Mouse (Mus musculus) lung, postnatal 4 days (tissue): Measurements from ENCODE around the gene Cdh6.

ENCODE experiments used
- DNase-seq, 2 experiments: peaks; one replicate each; pipeline ENCODE4 v3.0.0; 2021

Cdh6 gene

DNA sequence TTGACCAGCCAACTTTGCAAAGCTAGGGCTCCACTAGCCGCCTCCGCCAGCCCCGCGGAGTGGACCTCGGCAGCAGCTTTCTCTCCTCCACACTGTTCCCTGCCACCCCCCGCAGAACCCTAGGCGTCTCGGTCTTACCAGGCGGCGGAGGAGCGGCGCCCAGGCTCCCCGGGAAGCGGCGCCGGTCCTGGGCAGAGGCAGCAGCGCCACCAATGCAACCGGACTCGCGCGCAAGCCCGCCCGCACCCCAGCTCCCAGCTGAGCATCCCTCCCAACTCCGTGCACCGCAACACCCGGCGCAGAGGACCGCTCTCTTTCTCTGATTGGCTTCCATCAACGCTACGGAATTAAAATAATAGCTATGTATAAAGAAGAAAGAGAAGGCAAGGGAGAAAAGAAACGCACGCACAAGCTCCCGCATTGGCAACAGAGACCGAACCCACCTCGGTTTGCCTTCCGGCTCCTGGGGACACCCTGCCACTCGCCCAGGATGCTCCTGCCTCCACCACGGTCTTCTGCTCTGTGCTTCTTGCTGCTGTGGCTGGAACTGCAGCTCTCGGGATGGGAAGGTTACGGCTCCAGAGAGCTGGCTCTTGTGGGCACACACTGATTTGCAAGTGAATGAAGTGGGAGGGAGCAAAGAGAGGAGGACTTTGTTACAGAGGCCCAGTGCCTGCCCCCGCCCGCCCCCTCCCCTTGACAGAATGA lies at the start of gene Cdh6:
Gene Cdh6 (minus strand): TSS at position 605 of the 708 bp plus-strand sequence.
- peak; percentile 20 to 28 for DNase-seq

- DNase-seq = no peak
These were observed 46.4 kb upstream of the Cdh6 start for GRCm38 (mm10) chr15:13219727-13220454.

GRCm38 (mm10) chr15:13217800-13218199 lies 44.3 kb upstream of the Cdh6 start:
- no peak for DNase-seq

- no peak for DNase-seq
These were observed 43.7 kb upstream of the Cdh6 start for GRCm38 (mm10) chr15:13217161-13217560.

DNA sequence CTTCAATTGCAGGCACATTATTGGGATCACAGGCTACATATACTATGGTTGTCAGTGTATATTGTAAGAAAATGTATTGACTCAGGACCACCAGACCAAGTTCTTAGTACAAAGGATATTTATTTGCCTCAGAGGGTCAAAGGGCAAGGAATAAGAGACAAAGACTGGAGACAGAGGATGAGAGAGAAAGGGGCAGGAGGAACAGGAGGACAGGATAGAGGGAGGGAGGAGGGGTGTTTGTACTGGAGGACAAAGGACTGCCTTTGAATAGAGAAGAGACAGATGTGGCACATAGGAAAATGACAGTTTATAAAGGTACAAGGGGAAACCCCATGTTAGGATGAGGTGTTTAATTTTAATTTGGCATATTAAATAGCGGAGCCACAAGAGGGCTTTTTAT lies 39.5 kb upstream of the Cdh6 start:
- DNase-seq = no peak

DNA sequence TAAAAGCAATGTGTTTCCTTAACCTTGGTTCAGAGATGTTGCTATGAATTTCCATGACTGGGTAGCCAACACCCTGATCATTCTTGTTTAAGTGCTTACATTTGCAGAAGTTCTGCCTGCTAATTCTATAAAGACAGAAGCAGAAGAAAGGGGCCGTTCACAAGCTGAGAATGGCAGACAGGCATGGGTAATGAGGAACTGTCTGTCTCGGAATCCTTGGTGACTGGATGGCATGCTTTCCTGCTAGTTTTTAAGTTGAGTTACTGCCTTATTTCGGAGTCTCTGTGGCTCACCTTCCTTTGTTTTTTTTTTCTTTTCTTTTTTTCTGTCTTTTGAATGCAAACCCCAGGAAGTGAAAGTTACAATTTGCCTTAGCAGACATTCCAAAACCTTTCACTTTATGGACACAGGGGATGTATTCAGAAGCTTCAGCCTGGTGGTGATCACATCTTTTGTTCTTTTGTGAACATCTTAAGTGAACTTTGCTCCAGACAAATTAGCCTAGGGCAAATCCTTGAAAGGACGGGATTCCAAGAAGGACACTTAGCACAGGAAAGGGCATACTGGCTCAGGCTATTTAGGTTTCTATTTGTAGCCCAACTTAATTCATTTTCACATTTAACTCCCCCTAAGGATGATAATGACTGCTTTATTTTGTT lies 38.7 kb upstream of the Cdh6 start:
- DNase-seq = no peak

DNA sequence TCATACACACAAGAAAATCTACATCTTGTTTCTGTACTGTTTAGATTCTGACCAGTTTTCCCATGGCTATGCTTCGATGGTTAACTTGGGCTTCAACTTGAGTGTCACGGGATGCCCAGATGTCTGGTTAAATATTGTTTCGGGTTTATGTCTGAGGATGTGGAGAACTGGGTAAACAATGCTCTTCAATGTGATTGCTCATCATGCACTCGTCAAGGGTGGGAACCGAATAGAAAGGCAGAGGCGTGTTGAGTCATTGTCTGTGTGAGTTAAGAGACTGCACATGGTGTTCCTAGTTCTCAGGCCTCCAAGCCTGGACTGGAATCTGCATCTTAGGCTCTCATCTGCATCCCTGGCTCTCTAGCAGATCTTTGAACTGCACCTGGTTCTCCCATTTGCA lies 36.7 kb upstream of the Cdh6 start:
- no peak for DNase-seq

GRCm38 (mm10) chr15:13208716-13209115 lies 35.2 kb upstream of the Cdh6 start:
- no peak for DNase-seq

- DNase-seq = no peak
These were observed 22.8 kb upstream of the Cdh6 start for GRCm38 (mm10) chr15:13196237-13196636.

GRCm38 (mm10) chr15:13194048-13194447 lies 20.6 kb upstream of the Cdh6 start:
- DNase-seq = no peak

DNA sequence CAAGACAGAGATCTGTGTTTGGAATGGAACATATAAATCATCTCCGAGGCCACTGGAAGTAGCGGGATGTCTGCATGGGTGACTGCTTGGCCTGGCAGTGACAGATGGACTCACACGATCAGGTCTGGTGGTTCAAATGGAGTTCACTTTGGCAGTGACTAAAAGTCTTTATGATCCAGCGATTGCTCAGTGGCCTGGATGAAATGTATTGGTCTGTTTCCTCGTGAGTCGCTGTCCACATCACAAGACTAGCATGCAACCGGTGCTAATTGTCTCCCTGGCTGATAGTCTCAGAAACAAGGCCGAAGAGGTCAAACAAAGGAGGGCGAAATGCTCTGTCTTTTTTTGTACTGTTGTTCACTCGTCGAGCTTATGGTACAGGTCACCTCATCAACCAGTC lies 19.6 kb upstream of the Cdh6 start:
- DNase-seq = no peak

- no peak for DNase-seq
These were observed 10.2 kb upstream of the Cdh6 start for GRCm38 (mm10) chr15:13183661-13184060.

DNA sequence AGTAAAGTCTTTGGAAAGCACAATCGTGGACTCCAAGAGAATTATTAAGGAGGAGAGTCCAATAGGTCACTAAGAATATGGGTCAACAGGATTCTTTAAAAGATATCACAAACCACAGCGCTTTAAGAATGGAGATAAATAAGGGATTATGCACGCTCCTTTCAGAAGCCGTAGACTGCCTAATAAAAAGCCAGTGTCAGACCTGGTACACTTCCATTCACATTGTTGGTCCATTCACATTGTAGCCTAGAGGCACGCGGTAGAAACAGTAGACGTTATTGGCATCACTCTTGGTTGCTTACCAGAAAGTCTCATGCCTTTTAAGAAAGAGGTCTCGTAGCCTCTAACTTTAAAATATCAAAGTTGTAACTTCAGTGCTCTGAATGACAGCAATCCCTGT lies 8.0 kb upstream of the Cdh6 start:
- no peak for DNase-seq

DNA sequence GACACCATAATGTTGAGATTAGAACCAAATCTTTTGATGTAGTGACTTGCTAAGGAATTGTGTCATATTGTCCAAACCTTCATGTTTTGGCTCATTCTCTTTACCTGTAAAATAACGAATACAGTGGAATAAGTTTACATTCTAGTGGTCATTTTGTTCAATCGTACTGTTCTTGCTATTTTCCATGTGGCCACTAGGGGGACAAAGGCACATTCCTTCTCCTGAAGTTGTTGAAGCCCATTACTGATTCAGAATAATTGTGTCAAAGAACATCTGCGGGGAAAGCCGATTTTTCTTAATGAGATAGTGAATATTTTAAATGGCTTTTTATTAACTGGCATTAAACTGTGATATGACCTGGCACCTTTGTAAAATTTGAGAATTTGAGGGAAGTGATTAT lies 7.5 kb upstream of the Cdh6 start:
- peak in 1 of 2 experiments; percentile 7 for DNase-seq

DNA sequence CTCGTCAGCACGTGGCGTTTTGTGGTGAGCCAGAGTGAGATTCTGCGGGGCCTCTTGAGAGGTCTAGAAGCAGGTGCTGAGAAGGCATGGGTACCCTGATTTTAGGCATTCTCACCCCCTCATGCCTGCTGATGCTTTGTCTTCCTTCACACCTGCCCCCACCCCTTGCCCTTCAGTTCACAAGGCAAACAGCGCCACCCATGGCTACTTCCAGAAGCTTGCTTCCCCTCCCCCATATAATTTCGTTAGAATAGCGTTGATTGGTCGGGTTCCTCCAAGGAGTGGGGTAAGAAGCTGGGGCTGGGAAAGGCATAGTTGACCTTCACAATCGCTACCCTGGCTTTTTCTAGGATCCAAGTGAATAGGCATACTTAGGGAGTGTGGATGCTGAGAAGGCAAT lies 2.5 kb upstream of the Cdh6 start:
- DNase-seq = no peak

DNA sequence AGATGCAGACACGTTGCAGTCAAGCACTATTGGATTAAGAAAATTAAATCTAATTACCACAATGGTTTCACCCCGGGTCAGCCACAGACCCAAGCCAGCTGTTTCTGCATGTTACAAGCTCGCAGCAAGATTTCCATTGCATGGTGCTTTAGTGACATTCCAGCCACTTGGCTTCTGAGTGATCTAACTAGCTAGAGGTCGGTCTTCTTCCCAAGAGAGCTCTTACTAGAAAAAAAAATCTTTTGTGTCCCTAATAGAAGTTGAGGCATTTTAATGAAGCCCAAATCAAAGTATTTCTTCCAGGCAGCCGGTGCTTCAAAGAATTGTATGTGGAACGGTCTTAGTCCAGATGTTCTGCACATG lies 1.1 kb upstream of the Cdh6 start:
- DNase-seq = no peak

DNA sequence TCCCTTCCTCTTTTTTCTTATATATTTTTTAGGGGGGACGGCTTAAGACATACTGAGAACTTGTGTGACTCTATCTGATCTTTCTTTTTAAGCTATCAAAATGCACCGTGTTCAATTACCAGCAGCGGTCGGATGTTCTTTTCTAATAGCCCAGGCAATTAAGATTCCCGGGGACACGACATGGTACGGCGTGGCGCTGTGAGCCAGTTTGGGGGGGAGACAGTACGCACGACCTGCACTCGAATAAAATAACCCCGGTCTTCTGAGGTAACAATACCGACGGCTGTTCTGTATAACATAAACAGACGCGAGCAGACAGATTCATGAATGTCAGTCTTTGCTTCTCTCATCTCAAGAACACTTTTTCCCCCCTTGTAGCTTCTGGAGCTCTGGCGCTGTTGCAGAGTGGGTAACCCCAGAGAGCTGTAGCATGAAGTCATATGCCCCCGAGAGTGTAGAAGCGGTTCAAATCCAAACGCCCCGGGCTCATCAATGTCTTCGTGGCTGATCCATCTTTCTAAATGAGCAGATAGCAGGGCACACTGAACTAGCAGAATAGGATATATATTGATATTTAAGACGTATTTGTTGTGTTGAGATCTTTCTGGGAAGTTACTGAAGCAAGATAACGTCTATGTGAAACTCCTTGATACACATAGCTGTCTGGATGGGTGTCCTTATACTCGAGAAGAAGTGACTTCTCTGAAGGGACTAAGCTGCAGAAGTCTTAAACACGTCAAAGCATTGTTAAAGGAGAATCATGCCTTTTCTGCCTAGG lies 554 bp upstream of the Cdh6 start:
- DNase-seq = no peak

DNA sequence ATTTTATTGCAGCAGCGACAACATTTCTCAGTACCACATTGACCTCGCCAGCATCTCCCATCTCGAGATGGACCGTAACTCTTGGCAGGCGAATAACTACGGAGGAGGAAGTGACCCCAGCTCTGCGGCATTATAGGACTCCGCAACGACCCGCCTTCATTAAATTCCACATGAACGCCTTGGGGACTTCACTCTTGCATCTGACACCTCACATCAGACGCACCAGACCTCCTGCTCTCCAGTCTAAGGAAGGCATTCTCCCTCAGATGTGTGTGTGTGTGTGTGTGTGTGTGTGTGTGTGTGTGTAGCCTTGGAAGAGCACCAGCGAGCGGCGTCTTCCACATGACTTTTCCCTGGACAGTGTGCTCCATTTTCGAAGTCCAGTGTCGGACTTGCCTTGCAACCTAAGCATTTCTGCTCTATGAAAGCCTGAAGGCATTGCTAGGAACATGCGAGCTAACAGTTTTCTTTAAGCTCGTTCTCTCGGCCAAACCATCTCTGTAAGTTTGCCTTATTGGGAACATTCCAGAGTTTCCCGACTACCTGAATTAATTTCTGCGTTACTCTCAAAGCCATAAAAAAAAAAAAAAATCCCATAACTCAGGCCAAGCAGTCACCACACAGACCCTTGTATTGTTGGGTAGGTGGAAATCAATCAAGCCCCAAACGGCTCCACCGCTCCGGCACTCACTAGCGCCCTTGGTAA lies 957 bp downstream of the Cdh6 start:
- no peak for DNase-seq

DNA sequence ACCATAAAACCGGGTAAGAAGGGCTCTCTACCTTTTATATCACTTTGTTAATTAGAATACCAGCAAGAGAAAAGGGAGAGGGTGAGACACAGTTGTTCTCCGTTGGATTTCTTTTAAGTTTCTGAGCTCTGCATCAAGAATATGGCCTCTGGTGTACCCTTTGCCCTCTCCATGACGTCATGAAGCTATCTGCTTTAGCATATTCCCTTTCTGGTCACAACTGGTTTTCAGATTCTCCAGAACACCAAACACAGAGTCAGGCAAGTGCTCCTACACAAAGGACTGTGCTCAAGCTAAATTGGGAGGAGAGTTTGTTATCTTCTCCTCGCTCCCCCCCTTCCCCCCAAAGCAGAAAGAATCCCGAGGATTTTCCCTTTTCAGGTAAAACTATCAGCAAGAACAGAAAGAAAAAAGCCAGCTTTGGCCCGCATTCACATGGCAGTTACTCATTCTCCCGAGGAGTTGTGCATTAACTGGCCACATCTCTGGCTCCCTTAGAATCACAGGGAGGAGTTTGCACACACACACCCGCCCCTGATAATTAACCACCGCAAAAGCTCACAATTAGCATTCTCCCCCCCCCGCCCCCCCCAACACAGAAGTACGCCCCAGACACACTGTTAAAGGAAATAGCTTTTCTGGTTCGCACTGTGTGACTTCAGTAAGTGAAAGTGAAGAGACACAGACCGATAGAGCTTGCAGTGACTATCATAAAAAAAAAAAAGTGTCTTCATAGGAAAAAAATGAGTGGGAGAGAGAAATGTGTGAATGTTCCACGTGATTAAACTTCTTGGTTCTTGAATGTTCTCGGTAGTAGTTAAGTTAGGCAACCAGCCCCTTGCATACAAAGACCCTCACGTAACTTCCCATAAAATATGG lies 1.8 kb downstream of the Cdh6 start:
- DNase-seq = no peak

DNA sequence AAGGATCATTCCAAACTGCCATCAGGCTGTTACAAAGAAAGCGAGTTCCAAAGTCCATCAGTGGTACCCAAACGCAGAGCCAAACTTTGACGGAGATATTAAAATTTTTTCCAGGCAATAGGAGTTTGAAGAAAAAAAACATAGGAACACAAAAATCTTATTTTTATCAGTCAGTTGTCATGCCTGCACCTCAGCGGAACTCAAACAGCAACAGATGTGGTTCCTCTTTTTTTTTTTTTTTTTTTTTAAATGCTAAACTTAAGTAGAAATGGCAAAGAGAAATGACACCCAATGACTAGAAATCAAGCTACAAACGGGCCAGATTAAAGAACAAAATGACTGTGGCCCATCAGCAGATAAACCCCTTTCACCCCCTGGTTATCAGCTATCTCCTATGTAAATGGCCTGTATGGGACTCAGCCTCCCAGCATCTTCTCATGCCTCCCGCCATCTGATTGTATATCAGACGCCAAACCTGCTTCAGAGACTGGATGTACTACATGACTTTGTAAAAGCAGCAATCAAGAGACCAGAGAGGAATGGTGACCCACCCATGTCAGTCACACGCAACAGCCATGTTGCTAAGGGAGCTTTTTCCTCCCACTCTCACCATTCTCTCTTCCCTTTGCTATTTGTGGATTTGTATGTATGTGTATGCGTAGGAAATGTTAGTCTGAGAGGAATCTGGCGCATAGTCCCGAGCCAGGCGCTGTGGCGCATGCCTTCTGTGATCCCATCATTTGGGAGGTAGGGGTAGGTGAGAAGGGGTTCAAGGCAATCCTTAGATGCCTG lies 8.2 kb downstream of the Cdh6 start:
- DNase-seq = no peak

GRCm38 (mm10) chr15:13155820-13156219 lies 17.7 kb downstream of the Cdh6 start:
- no peak for DNase-seq
